25 mouse cellular contexts compared by ENCODE assay signal in the genomic region with DNA sequence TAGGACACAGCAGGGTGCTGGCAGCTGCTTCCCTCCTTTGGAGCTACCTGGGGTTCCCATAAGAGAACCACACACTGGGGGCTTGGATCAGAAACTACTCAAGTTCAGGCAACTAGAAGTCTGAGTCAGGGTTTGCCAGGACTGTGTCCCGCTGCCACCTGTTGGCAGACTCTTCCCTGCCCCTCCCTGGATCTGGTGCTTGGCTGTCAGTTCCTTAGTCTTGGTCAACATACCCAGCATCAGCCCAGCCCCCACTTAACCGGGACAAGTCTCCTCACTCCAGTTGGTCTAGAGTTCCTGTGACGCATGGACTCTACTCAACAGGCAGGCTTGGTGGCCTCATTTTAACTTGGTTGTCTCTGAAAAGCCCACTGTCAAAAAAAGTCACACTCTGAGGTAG.
DNase-seq lines count a peak whose midpoint lies in the region; ATAC-seq and TF ChIP-seq lines count a peak whose summit lies in the region.
"Had no signal": no experiment of that assay in that cellular context is flagged by ENCODE, and none has a peak within 500 bp of the region (broad histone marks: within the 10 kb centered on the region; RNA-seq: fewer than 3 reads in every experiment).

No protein-coding gene starts in this region.

- H3K9ac ChIP-seq in kidney, embryonic 16.5 days (replicated peaks; ENCODE audit: low read length): no peak overlapping the region
- no peak overlapping the region for H3K9ac ChIP-seq in lung, postnatal 0 days (replicated peaks; ENCODE audit: low read depth)
- H3K9ac ChIP-seq: embryonic facial prominence, embryonic 13.5 days; forebrain, embryonic 15.5 days; heart, embryonic 12.5 days; hindbrain, embryonic 13.5 days; limb, embryonic 13.5 days; liver, embryonic 15.5 days; lung, embryonic 14.5 days; midbrain, embryonic 13.5 days; neural tube, embryonic 13.5 days had no signal

- no peak for TF ChIP-seq EP300 in lung, postnatal 0 days (IDR thresholded peaks at IDR 0.05)

- intact Hi-C loops in gastrocnemius, postnatal 14 days (cut with DNase I; ENCODE audit: low total_unique reads): no loop called here

- 51% methylated on average over 3 of the region's 3 CpGs for WGBS in kidney, embryonic 16.5 days
- WGBS in lung, postnatal 0 days: 54% methylated on average over 3 of the region's 3 CpGs

- TF ChIP-seq CTCF in lung, postnatal 0 days (IDR thresholded peaks at IDR 0.05): no peak

- H3K9me3 ChIP-seq in kidney, embryonic 16.5 days (ENCODE audit: low read length): no peaks in the 10 kb centered on the region
- H3K9me3 ChIP-seq in lung, postnatal 0 days (ENCODE audit: low read length): no peaks in the 10 kb centered on the region
- H3K9me3 ChIP-seq: embryonic facial prominence, embryonic 13.5 days; forebrain, embryonic 10.5 days; forebrain, embryonic 15.5 days; heart, embryonic 12.5 days; hindbrain, embryonic 13.5 days; limb, embryonic 13.5 days; liver, embryonic 15.5 days; midbrain, embryonic 13.5 days; neural tube, embryonic 13.5 days had no signal

- H3K27ac ChIP-seq in kidney, embryonic 16.5 days (ENCODE audit: low read length): no peak overlapping the region
- H3K27ac ChIP-seq in lung, postnatal 0 days (ENCODE audit: low read length): no peak overlapping the region
- H3K27ac ChIP-seq: embryonic facial prominence, embryonic 13.5 days; forebrain, embryonic 10.5 days; forebrain, embryonic 15.5 days; heart, adult 2 months; hindbrain, embryonic 13.5 days; limb, embryonic 13.5 days; liver, embryonic 15.5 days; macrophage; midbrain, embryonic 13.5 days; neural tube, embryonic 13.5 days had no signal

- H3K4me3 ChIP-seq in kidney, embryonic 16.5 days (ENCODE audit: low read length): no peak overlapping the region
- H3K4me3 ChIP-seq in lung, postnatal 0 days (ENCODE audit: low read depth, low read length): no peak overlapping the region
- H3K4me3 ChIP-seq: embryonic facial prominence, embryonic 13.5 days; forebrain, embryonic 10.5 days; forebrain, embryonic 15.5 days; heart, adult 2 months; heart, embryonic 12.5 days; hindbrain, embryonic 13.5 days; limb, embryonic 13.5 days; liver, embryonic 15.5 days; midbrain, embryonic 13.5 days; neural tube, embryonic 13.5 days had no signal

- H3K4me2 ChIP-seq in kidney, embryonic 16.5 days (replicated peaks; ENCODE audit: low read depth, low read length): no peak overlapping the region
- no peak overlapping the region for H3K4me2 ChIP-seq in lung, postnatal 0 days (replicated peaks; ENCODE audit: low read depth, low read length)
- H3K4me2 ChIP-seq: embryonic facial prominence, embryonic 13.5 days; forebrain, embryonic 15.5 days; heart, embryonic 12.5 days; hindbrain, embryonic 13.5 days; limb, embryonic 13.5 days; liver, embryonic 15.5 days; lung, embryonic 14.5 days; midbrain, embryonic 13.5 days; neural tube, embryonic 13.5 days had no signal

- no peaks in the 10 kb centered on the region for H3K36me3 ChIP-seq in kidney, embryonic 16.5 days (ENCODE audit: insufficient read depth, low read length)
- H3K36me3 ChIP-seq in lung, postnatal 0 days (ENCODE audit: insufficient read depth, low read length): no peaks in the 10 kb centered on the region
- H3K36me3 ChIP-seq: forebrain, embryonic 15.5 days; liver, embryonic 15.5 days had no signal

- H3K4me1 ChIP-seq in kidney, embryonic 16.5 days (ENCODE audit: insufficient read depth, low read length): no peaks in the 10 kb centered on the region
- no peaks in the 10 kb centered on the region for H3K4me1 ChIP-seq in lung, postnatal 0 days (ENCODE audit: insufficient read depth, low read depth, low read length)
- H3K4me1 ChIP-seq: forebrain, embryonic 15.5 days; heart, embryonic 12.5 days; hindbrain, embryonic 13.5 days; liver, embryonic 15.5 days; midbrain, embryonic 13.5 days; neural tube, embryonic 13.5 days had no signal

- no peaks in the 10 kb centered on the region for H3K27me3 ChIP-seq in kidney, embryonic 16.5 days (ENCODE audit: insufficient read depth, low read length)
- no peaks in the 10 kb centered on the region for H3K27me3 ChIP-seq in lung, postnatal 0 days (replicated peaks; ENCODE audit: insufficient read depth, low read length)
- H3K27me3 ChIP-seq: embryonic facial prominence, embryonic 13.5 days; forebrain, embryonic 15.5 days; heart, embryonic 12.5 days; hindbrain, embryonic 13.5 days; liver, embryonic 15.5 days; midbrain, embryonic 13.5 days; neural tube, embryonic 13.5 days; Patski had no signal

- ATAC-seq in kidney, embryonic 16.5 days (ENCODE audit: low FRiP score, low TSS enrichment): peak; percentile 25; the same call in 1 of the 2 replicates
- ATAC-seq in lung, postnatal 0 days: no peak; the same call in 1 of the 2 replicates
- ATAC-seq: forebrain, embryonic 15.5 days; midbrain, embryonic 13.5 days; Patski had no signal

- DNase-seq in gastrocnemius, adult 18-20 months (ENCODE audit: low spot score): peak; percentile 56
- no peak for DNase-seq in gastrocnemius, postnatal 14 days
- no peak for DNase-seq in kidney, postnatal 10 days
- DNase-seq in lung, postnatal 0 days (ENCODE audit: low spot score): peak; percentile 29
- DNase-seq in lung, postnatal 10 days: no peak
- DNase-seq in skeletal muscle tissue, adult 2 months (ENCODE audit: low read depth, low spot score): peak; percentile 59
- DNase-seq: cerebellum, adult 11 months; cerebellum, adult 9-10 months; heart, adult 2 months; heart, postnatal 4 days; lung, embryonic 14.5 days; right cerebral cortex, postnatal 4 days; thymus, adult 2 months had no signal

Comparison
In these comparisons a context has a peak if more than half of its experiments do, and no peak if none do; other contexts are left out.
1. DNase-seq: peak in gastrocnemius, adult 18-20 months (single experiment), lung, postnatal 0 days (single experiment) and skeletal muscle tissue, adult 2 months (single experiment); none in gastrocnemius, postnatal 14 days (single experiment), kidney, postnatal 10 days (single experiment) and lung, postnatal 10 days (single experiment).